Comparison of ENCODE assay signal across 16 mouse cellular contexts in the genomic region with DNA sequence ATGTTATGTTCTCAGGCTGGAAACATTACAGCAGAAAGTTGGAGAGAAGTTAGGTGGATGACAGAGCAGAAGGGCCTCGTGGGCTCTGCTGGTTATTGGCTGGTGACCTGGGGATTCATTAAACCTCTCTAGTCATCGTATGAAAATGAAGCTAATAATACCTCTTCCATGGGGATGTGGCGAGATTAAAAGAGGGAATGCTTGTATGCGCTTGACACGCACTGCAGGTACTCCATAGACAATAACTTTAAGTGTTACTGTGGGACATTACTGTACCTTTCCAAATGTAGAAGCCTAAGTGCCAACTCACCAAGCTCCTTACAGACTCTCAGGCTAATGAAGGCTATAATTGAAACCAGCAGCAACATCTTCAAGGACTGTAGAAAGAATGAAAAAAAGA.
"Had no signal": no experiment of that assay in that cellular context is flagged by ENCODE, and none has a peak within 500 bp of the region (broad histone marks: within the 10 kb centered on the region; RNA-seq: fewer than 3 reads in every experiment).

No protein-coding gene starts in this region.

- H3K27me3 ChIP-seq: midbrain, embryonic 12.5 days; midbrain, embryonic 15.5 days; neural tube, embryonic 12.5 days; stomach, embryonic 15.5 days had no signal

- H3K4me2 ChIP-seq: lung, embryonic 14.5 days; midbrain, embryonic 12.5 days; midbrain, embryonic 15.5 days; neural tube, embryonic 12.5 days; stomach, embryonic 15.5 days had no signal

- H3K9me3 ChIP-seq: midbrain, embryonic 10.5 days; midbrain, embryonic 12.5 days; midbrain, embryonic 15.5 days; neural tube, embryonic 12.5 days; stomach, embryonic 15.5 days had no signal

- H3K27ac ChIP-seq: liver, embryonic 14.5 days; midbrain, embryonic 10.5 days; midbrain, embryonic 12.5 days; midbrain, embryonic 15.5 days; neural tube, embryonic 12.5 days; stomach, embryonic 15.5 days; stomach, postnatal 0 days had no signal

- H3K4me1 ChIP-seq: midbrain, embryonic 10.5 days; midbrain, embryonic 12.5 days; neural tube, embryonic 12.5 days; stomach, embryonic 15.5 days had no signal

- DNase-seq: lung, adult 18-20 months; lung, embryonic 14.5 days; lung, postnatal 10 days; lung, postnatal 4 days; right cerebral cortex, postnatal 14 days; thymus, adult 2 months; thymus, postnatal 25 days; thymus, postnatal 4 days had no signal

- ATAC-seq: midbrain, embryonic 15.5 days had no signal

- H3K9ac ChIP-seq: liver, embryonic 14.5 days; lung, embryonic 14.5 days; midbrain, embryonic 12.5 days; midbrain, embryonic 15.5 days; neural tube, embryonic 12.5 days; stomach, embryonic 15.5 days had no signal

- H3K36me3 ChIP-seq: midbrain, embryonic 10.5 days; midbrain, embryonic 12.5 days; midbrain, embryonic 15.5 days; neural tube, embryonic 12.5 days; stomach, embryonic 15.5 days had no signal

- H3K4me3 ChIP-seq: midbrain, embryonic 10.5 days; midbrain, embryonic 12.5 days; midbrain, embryonic 15.5 days; myocyte; neural tube, embryonic 12.5 days; stomach, embryonic 15.5 days had no signal
